Mouse (Mus musculus) heart, adult 2 months (tissue): ENCODE results near the gene Hbb-bt.

ENCODE experiments used
- CTCF ChIP-seq: fragments of 200-600 bp; IDR thresholded peaks from 2 replicates; pipeline ENCODE4 v1.8.1; 2022; ENCODE audit warnings: antibody characterized with exemption, mild to moderate bottlenecking, moderate library complexity
- POLR2A ChIP-seq: fragments of 200-500 bp; IDR thresholded peaks from 2 replicates; pipeline ENCODE4 v1.6.1; 2011; ENCODE audit warnings: mild to moderate bottlenecking, low read depth, low read length, control low read depth; ENCODE audit not compliant: insufficient read depth

DNA sequence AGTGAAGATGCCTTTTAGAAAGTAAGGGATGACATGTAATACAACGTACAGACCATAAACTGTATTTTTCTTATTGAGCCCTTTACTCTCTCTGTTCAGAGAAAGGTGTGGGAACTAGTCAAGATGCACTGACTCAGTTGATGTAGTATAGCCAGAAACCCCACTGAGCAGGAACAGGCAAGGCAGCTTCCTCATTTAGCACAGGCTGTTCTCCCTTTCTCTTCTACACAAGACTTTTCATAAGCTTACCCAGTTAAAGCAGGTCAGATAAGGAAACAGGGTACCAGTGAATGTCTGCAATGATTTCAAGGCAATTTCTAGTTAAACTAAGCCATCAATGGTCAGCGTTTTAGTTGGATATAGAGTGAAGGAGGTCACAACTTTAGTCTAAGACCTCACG is 47.7 kb upstream of the Hbb-bt start:
- TF ChIP-seq POLR2A (no peak), CTCF (no peak)
